Mouse (Mus musculus) hindbrain, embryonic 10.5 days (tissue): ENCODE measurements around the gene Speg. TPM values are rescaled to one million over a fixed set of nuclear protein-coding genes. Genes with fewer than 3 reads are reported as not detected.

ENCODE experiments used
- DNase-seq: peaks from one replicate; pipeline ENCODE4 v3.0.0-alpha.2; 2017; ENCODE audit warnings: low spot score
- H3K27ac ChIP-seq: fragments of 300-500 bp; sonication (generic); 2 replicates; pipeline ENCODE4 v1.5.1; 2016; ENCODE audit warnings: mild to moderate bottlenecking, moderate library complexity
- H3K27me3 ChIP-seq: fragments of 300-500 bp; sonication (generic); 2 replicates; pipeline ENCODE4 v1.6.1; 2016; ENCODE audit warnings: mild to moderate bottlenecking; ENCODE audit not compliant: poor library complexity, insufficient read depth, severe bottlenecking
- H3K36me3 ChIP-seq: fragments of 300-500 bp; sonication (generic); 2 replicates; pipeline ENCODE4 v1.6.1; 2016; ENCODE audit warnings: mild to moderate bottlenecking, moderate library complexity
- H3K4me1 ChIP-seq: fragments of 300-500 bp; sonication (generic); replicated peaks from 2 replicates; pipeline ENCODE4 v1.6.1; 2016; ENCODE audit warnings: mild to moderate bottlenecking
- H3K4me3 ChIP-seq: fragments of 300-500 bp; sonication (generic); 2 replicates; pipeline ENCODE4 v1.5.1; 2016; ENCODE audit warnings: mild to moderate bottlenecking, moderate library complexity
- H3K9me3 ChIP-seq: fragments of 300-500 bp; sonication (generic); 2 replicates; pipeline ENCODE4 v1.6.1; 2016; ENCODE audit warnings: mild to moderate bottlenecking, moderate library complexity
- WGBS: fragments of 180-500 bp; shearing (Covaris S2); methylation state at CpG from one replicate; pipeline ENCODE4 v1.1.7; 2016; 5-methylcytosine and 5-hydroxymethylcytosine counted together
- polyA plus RNA-seq: library from polyadenylated mRNA; unstranded; fragments of >200 nt; fragmentation: Nextera tagmentation; extraction: Ambion mirVana; gene quantifications from 2 replicates; pipeline ENCODE4 v1.2.1, GENCODE M21; 2016

Speg gene
- polyA plus RNA-seq, 1 experiment from 2014 or later: 20.2 TPM

- DNase-seq: peak; percentile 30
- peak overlapping the region; percentile 75 for H3K27ac ChIP-seq
- H3K4me3 ChIP-seq: peak overlapping the region; percentile 51; the same call in 1 of the 2 replicates
- H3K36me3 ChIP-seq: no peaks in the 10 kb centered on the region
- no peaks in the 10 kb centered on the region for H3K9me3 ChIP-seq
- WGBS: 2% methylated on average over 8 of the region's 8 CpGs
- peaks cover 100% of the 10 kb centered on the region for H3K4me1 ChIP-seq
- peaks cover 99% of the 10 kb centered on the region for H3K27me3 ChIP-seq
These were observed 74.5 kb downstream of the Speg start for GRCm38 (mm10) chr1:75449377-75450135.

DNA sequence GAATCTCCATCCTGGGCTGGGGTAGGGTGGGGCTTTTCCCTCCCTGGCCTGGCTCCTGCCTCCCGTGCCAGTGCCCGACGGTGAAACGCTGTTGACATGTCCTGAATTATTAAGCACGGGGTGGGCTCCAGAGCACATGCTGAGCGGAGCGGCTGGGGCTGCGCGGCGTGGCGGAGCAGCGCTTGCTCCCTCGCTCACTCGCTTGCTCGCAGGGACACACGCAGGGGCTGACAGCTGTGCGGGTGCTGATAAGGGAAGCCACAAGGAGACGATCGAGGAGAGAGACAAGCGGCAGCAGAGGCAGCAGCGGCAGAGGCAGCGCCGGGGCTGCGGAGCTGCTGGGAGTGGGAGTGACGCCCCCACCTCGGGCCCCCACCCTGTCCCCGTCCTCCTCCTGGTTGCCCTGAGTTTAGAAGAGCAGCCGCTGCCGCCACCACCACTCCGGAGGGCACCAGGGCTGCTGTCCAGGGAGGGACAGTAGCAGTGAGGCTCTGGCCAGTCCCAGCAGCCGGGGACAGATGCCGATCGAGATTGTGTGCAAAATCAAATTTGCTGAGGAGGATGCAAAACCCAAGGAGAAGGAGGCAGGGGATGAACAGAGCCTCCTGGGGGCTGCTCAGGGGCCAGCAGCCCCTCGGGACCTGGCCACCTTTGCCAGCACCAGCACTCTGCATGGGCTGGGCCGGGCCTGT lies 75.4 kb downstream of the Speg start, which contains the start of gene Asic4:
Asic4 (plus strand) TSS at position 123 of the 692 bp plus-strand sequence.
- Histone ChIP-seq H3K27ac (peak within 1 kb of the TSS; percentile 75), H3K9me3 (no peaks in the 10 kb centered on the region), H3K4me1 (peaks cover 98% of the 10 kb centered on the region), H3K36me3 (no peaks in the 10 kb centered on the region), H3K27me3 (peaks cover 98% of the 10 kb centered on the region), H3K4me3 (peak within 1 kb of the TSS; percentile 51)
- DNase-seq: peak; percentile 50
- 1% methylated on average over 35 of the region's 35 CpGs for WGBS

DNA sequence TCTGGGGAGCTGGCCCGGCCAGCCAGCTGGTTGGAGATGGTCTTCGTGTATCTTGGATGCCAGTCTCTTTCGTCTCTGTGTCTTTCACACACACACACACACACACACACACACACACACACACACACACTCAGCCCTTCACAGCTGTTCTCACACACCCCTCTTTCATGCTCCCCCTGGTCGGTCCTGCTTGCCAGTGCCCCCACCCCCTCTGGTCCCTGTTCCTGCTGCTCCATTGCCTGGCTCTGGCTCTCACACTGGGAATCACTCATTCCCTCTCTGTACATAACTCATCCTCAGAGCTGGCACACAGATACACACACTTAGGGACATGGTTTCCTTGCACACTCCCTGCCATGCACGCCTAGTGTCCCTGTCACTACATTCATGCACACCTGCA lies 76.8 kb downstream of the Speg start:
- DNase-seq: no peak
- 72% methylated on average over 5 of the region's 5 CpGs for WGBS
- Histone ChIP-seq H3K27ac (0 out of 2 replicates have a peak overlapping the region, but pooled peaks have one; percentile 51), H3K9me3 (no peaks in the 10 kb centered on the region), H3K27me3 (peaks cover 98% of the 10 kb centered on the region), H3K4me1 (peaks cover 98% of the 10 kb centered on the region), H3K4me3 (peak overlapping the region; percentile 51; the same call in 1 of the 2 replicates), H3K36me3 (no peaks in the 10 kb centered on the region)

DNA sequence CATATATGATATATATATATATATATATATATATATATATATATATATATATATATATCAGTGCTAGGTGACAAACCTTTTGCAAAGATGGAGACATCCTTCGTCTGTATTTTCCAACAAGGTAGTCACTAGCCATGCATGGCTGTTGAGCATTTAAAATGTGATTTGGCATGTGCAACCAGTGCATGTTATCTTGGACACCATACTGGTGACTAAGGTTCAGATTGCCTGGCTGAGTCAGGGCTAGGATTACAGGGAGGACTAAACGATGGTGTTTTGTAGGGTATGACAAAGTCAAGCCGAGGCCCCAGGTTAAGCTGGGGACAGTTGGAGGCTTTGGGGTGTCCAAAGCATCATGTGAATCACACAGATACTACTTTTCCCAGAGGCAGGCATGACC lies 80.3 kb downstream of the Speg start:
- H3K27me3 ChIP-seq: peaks cover 98% of the 10 kb centered on the region
- peaks cover 88% of the 10 kb centered on the region for H3K4me1 ChIP-seq
- no peak for DNase-seq
- no peak overlapping the region for H3K4me3 ChIP-seq
- H3K9me3 ChIP-seq: no peaks in the 10 kb centered on the region
- peak overlapping the region; percentile 57 for H3K27ac ChIP-seq
- 81% methylated on average over 3 of the region's 3 CpGs for WGBS
- no peaks in the 10 kb centered on the region for H3K36me3 ChIP-seq

- H3K27ac ChIP-seq: peak overlapping the region; percentile 57
- peaks cover 96% of the 10 kb centered on the region for H3K27me3 ChIP-seq
- peaks cover 83% of the 10 kb centered on the region for H3K4me1 ChIP-seq
- DNase-seq: no peak
- no peak overlapping the region for H3K4me3 ChIP-seq
- H3K36me3 ChIP-seq: no peaks in the 10 kb centered on the region
- 27% methylated on average over 5 of the region's 5 CpGs for WGBS
- no peaks in the 10 kb centered on the region for H3K9me3 ChIP-seq
These were observed 80.9 kb downstream of the Speg start for GRCm38 (mm10) chr1:75455948-75456347.

- peak; percentile 47 for DNase-seq
- Histone ChIP-seq H3K9me3 (no peaks in the 10 kb centered on the region), H3K4me3 (peak overlapping the region; percentile 49; the same call in 1 of the 2 replicates), H3K36me3 (no peaks in the 10 kb centered on the region), H3K27me3 (peaks cover 95% of the 10 kb centered on the region), H3K4me1 (peaks cover 73% of the 10 kb centered on the region), H3K27ac (peak overlapping the region; percentile 85)
- WGBS: 7% methylated on average over 14 of the region's 14 CpGs
These were observed 81.9 kb downstream of the Speg start for GRCm38 (mm10) chr1:75456746-75457564.

GRCm38 (mm10) chr1:75457710-75458024 lies 82.6 kb downstream of the Speg start:
- no peaks in the 10 kb centered on the region for H3K9me3 ChIP-seq
- WGBS: 4% methylated on average over 10 of the region's 10 CpGs
- peak overlapping the region; percentile 85 for H3K27ac ChIP-seq
- peaks cover 71% of the 10 kb centered on the region for H3K4me1 ChIP-seq
- H3K4me3 ChIP-seq: peak overlapping the region; percentile 49
- no peaks in the 10 kb centered on the region for H3K36me3 ChIP-seq
- H3K27me3 ChIP-seq: peaks cover 91% of the 10 kb centered on the region
- peak; percentile 28 for DNase-seq

DNA sequence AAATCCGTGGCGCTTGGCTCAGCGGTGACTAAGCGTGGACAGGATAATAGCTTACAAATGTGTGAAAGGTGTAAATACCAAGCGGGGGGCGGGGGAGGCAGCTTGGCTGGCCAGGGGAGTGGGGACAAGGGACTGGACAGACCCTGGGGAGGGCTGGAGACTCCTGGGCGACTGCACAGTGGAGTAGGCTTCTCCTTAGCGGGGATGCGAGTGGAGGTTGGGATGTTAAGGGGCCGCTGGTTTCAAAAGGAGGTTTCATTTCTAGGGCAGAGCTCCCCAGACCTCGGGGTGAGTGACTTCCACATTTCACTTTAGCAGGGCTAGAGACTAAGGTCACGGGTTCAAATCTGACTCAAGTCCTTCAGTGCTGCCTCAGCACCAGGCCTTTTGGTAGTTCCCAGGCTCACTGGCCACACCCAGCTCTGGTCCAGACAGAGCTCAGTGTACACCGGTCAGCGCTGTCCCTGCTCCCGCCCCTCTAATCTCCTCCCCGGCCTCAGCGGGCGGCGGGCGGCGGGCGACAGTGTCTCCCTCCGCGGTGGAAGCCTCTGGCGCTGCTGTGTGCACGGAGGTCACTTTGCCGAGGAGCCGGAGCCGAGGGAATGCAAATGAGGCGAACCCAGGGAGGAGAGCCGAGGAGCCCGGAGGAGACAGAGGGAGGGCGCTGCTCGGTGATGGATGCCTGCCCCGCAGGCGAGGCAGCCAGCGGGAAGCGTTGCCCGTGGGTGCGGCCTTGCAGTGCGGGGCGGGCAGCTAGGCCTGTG lies 83.1 kb downstream of the Speg start:
- Histone ChIP-seq H3K4me1 (peaks cover 69% of the 10 kb centered on the region), H3K36me3 (no peaks in the 10 kb centered on the region), H3K4me3 (peak overlapping the region; percentile 49), H3K9me3 (no peaks in the 10 kb centered on the region), H3K27ac (peak overlapping the region; percentile 85), H3K27me3 (peaks cover 85% of the 10 kb centered on the region)
- 3% methylated on average over 42 of the region's 42 CpGs for WGBS
- DNase-seq: peak; percentile 68

- Histone ChIP-seq H3K4me3 (peak overlapping the region; percentile 49), H3K36me3 (no peaks in the 10 kb centered on the region), H3K27ac (peak overlapping the region; percentile 85), H3K27me3 (peaks cover 84% of the 10 kb centered on the region), H3K9me3 (no peaks in the 10 kb centered on the region), H3K4me1 (peaks cover 67% of the 10 kb centered on the region)
- 15% methylated on average over 23 of the region's 23 CpGs for WGBS
- peak; percentile 20 for DNase-seq
These were observed 83.9 kb downstream of the Speg start for GRCm38 (mm10) chr1:75458789-75459684.

DNA sequence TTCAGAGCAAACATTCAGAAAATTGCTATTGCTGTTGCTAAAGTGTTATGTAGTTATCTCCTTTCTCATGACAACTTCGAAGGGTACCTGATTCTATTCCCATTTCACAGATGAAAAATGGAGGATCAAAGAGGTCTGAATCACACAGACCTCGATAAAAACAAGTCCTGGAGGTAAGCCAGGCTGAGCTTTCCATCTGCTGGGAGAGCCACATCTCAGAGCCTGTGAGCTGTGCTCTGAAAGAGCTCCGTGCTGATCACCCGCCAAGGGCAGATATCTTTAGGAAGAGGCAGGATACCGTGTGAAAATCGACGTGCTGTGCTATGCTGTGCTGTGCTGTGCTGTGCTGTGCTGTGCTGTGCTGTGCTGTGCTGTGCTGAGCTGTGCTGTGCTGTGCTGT lies 85.2 kb downstream of the Speg start:
- Histone ChIP-seq H3K4me3 (no peak overlapping the region), H3K27ac (no peak overlapping the region), H3K9me3 (no peaks in the 10 kb centered on the region), H3K27me3 (peaks cover 75% of the 10 kb centered on the region), H3K4me1 (peaks cover 69% of the 10 kb centered on the region), H3K36me3 (no peaks in the 10 kb centered on the region)
- 88% methylated on average over 7 of the region's 7 CpGs for WGBS
- no peak for DNase-seq

GRCm38 (mm10) chr1:75462636-75463035 lies 87.5 kb downstream of the Speg start:
- Histone ChIP-seq H3K4me3 (no peak overlapping the region), H3K4me1 (peaks cover 55% of the 10 kb centered on the region), H3K9me3 (no peaks in the 10 kb centered on the region), H3K27ac (peak overlapping the region; percentile 16; the same call in 1 of the 2 replicates), H3K36me3 (no peaks in the 10 kb centered on the region), H3K27me3 (peaks cover 73% of the 10 kb centered on the region)
- DNase-seq: no peak
- WGBS: 23% methylated on average over 1 of the region's 1 CpGs
